Mouse (Mus musculus): ENCODE data around the gene Fndc3b.
A peak's percentile ranks its signal among the peaks of the same experiment; 100 is the strongest.
"Not testable (repeated sequence)": the region's sequence is repeated elsewhere in the genome, so short reads cannot be mapped to it uniquely, and the experiment has no call there.

Fndc3b gene

GRCm38 (mm10) chr3:27413566-27413965, 297.5 kb downstream of the Fndc3b start:
- no peak for DNase-seq (ENCODE audit: low read depth)

GRCm38 (mm10) chr3:27411286-27411685, 299.8 kb downstream of the Fndc3b start:
- peak; percentile 2 for DNase-seq (ENCODE audit: low read depth)

DNA sequence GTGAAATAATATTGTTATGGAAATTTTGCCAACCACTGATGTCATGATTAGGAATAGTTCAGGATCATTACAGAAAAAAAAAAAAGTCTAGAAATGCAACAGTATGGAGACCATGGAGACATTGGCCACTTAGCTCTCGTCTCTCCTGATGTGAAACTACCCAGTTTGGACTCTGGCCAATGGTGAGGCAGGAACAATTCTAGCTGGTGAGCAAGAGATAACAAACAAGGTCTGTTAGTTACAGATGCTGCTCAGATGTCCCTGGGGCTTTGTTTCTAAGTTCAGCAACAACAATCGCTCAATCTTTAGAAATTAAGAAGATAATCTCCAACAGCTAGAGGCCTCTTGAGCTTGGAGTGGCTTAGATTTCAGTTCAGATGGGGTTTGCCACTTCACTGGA, 302.5 kb downstream of the Fndc3b start:
- DNase-seq (ENCODE audit: low read depth), result no peak

DNA sequence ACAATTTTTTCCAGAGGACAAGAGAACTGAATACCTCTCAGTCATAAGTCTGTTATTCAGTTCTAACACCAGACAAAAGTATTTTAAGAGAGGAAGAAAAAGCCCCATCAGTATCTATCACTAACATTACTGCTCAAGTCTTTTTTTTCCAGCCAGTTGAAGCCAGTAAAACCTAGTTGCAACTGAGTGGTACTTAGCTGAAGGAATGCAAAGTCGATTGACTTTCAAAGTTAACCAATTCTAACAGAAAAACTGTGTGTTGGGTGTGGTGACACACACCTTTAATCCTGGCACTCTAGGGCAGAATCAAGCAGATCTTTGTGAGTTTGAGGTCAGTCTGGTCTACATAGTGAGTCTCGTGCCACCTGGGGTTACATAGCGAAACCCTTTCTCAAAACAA, 304.7 kb downstream of the Fndc3b start:
- DNase-seq (ENCODE audit: low read depth), result no peak

DNA sequence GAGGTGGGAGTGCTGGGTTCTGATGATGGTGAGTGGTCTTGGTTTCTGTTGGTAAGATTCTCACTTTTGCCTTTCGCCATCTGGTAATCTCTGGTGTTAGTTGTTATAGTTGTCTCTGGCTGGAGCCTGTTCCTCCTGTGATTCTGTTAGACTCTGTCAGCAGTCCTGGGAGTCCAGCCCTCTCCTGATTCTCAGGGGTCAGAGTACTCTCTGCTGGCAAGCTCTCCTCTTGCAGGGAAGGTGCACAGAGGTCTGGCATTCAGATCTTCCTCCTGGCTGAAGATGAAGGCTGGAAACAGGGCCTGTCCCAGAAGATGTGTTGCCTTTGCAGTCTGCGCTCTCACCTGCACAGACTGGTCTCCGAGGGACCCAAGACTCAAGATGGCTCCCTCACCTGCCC, 310.1 kb downstream of the Fndc3b start:
- not testable (repeated sequence) for DNase-seq (ENCODE audit: low read depth)

GRCm38 (mm10) chr3:27389923-27390322, 321.2 kb downstream of the Fndc3b start:
- DNase-seq (ENCODE audit: low read depth), result no peak

DNA sequence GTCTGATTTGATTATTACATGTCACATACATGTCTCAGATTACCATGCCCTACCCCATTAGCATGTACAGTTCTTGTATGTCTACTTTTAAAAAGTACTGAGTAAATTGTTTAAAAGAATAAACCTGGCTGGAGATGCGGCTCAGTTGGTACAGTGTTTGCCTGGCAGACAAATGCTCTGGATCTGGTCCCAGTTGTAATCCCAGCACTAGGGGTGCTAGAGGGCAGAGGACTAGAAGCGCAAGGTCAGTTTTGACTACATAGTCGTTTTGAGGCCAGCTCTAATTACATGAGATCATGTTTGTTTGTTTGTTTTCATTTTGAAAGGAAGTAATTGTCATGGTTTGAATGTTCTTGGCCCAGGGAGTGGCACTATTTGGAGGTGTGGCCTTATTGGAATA, 326.3 kb downstream of the Fndc3b start:
- no peak for DNase-seq (ENCODE audit: low read depth)

DNA sequence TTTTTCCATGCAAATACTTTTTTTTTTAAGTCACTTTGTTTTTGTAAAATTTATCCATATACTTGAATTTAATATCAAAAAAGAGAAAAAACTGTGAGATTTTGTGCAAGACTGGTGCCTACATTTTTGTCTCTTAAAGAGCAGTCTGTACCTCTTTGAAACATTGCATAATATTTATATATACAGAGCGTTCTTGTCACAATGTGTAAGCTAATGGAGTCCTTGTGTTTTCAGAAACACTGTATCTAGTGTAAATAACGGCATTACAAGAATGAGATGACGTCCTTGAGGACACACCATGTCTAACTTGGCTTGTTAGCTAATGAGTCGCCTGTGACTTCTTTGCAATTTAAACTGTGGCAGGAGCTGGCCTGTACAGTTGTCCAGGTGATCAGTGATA, 333.2 kb downstream of the Fndc3b start:
- DNase-seq (ENCODE audit: low read depth), result no peak

- DNase-seq (ENCODE audit: low read depth), result no peak
Observed at GRCm38 (mm10) chr3:27374396-27374795, 336.7 kb downstream of the Fndc3b start.

DNA sequence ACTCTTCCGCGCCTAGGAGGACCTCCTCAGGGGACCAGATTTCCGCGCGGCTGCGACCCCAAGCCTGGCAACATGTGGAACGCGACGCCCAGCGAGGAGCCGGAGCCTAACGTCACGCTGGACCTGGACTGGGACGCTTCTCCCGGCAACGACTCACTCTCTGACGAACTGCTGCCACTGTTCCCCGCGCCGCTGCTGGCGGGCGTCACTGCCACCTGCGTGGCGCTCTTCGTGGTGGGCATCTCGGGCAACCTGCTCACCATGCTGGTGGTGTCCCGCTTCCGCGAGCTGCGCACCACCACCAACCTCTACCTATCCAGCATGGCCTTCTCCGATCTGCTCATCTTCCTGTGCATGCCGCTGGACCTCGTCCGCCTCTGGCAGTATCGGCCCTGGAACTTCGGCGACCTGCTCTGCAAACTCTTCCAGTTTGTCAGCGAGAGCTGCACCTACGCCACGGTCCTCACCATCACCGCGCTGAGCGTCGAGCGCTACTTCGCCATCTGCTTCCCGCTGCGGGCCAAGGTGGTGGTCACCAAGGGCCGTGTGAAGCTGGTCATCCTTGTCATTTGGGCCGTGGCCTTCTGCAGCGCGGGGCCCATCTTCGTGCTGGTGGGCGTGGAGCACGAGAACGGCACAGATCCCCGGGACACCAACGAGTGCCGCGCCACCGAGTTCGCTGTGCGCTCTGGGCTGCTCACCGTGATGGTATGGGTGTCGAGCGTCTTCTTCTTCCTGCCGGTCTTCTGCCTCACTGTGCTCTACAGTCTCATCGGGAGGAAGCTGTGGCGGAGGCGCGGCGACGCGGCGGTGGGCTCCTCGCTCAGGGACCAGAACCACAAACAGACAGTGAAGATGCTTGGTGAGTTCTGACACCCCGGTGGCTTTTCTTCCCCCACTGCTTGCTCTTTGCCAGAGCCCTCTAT, 339.1 kb downstream of the Fndc3b start:
- DNase-seq (ENCODE audit: low read depth), result no peak

GRCm38 (mm10) chr3:27371276-27371621, 339.9 kb downstream of the Fndc3b start, which contains the start of gene Ghsr:
Ghsr (plus strand) TSS chr3:27371351.
- no peak for DNase-seq (ENCODE audit: low read depth)

DNA sequence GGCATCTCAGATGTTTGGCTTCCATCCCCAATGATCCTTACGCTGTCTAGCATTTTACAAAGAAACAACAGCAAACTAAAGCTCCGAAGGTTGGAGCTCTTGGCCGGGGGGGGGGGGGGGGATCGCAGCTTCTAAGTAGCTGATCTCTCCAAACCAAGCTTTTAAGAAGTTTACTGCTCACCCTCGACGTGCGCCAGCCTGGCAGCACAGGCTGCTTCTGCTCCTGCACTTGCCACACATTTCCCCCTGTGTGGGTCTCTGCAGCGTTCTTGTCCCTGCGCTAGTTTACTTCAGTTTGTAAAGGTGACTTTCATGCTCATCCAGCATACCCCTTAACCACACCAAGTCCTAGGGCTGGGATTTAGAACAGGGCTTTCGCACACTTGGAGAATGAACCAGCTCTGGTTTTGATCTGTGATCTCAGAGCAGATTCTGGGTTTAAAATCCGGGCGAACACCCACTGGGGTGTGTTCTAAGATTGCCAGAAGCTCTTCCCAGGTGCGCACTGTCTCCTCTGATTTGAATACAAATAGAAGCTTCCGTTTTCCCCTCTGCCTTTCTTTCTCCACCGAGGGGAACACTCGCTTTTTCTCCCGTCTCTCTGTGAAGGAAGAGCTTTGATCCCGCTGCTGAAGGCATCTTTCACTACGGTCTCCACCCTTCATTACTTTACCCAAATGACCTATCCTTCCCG, 340.4 kb downstream of the Fndc3b start:
- DNase-seq (ENCODE audit: low read depth), result no peak

DNA sequence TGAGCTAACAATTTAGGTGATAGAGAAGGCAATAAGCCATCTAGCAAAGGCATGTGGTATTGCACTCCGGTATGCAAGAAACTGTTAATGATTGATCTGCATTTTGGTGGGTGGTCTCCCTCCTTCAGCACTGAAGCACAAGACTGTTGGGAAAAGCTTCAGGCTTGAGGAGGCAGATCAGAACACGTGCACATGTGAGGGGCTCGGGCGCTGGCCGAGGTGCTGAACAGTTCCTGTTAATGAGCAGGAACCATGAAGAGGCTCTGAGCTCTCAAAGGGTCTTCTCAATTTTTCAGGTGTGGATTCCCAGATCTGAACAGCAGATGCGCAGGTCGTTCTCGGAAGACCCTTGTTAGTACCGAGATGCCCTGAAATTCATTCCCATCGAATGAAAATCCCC, 341.0 kb downstream of the Fndc3b start:
- DNase-seq (ENCODE audit: low read depth), result peak; percentile 22

Measured in induced T-regulatory cell, adult 2 months (primary cell).